Mouse (Mus musculus) forebrain, embryonic 13.5 days (tissue): ENCODE measurements at regions not wholly inside any gene's neighbourhood (a gene's known extent, or its start where the extent isn't known, plus 50 kb on each side); places are given as distances from the start of the nearest gene placed in this dataset.

Experiments used
- ATAC-seq: fragments of 200-750 bp; cut with Nextera tagmentation; 2 replicates; pipeline ENCODE4 v1.8.0; 2017
- H3K27ac ChIP-seq: fragments of 300-500 bp; sonication (generic); 2 replicates; pipeline ENCODE4 v1.5.1; 2015; ENCODE audit warnings: inconsistent platforms, mild to moderate bottlenecking, moderate library complexity
- H3K27me3 ChIP-seq: fragments of 300-500 bp; sonication (generic); 2 replicates; pipeline ENCODE4 v1.6.1; 2015; ENCODE audit warnings: mild to moderate bottlenecking, inconsistent platforms
- H3K36me3 ChIP-seq: fragments of 300-500 bp; sonication (generic); 2 replicates; pipeline ENCODE4 v1.6.1; 2015; ENCODE audit warnings: mild to moderate bottlenecking, inconsistent platforms; ENCODE audit not compliant: poor library complexity, severe bottlenecking
- H3K4me1 ChIP-seq: fragments of 300-500 bp; sonication (generic); 2 replicates; pipeline ENCODE4 v1.6.1; 2015; ENCODE audit warnings: inconsistent platforms
- H3K4me2 ChIP-seq: fragments of 300-500 bp; sonication (generic); 2 replicates; pipeline ENCODE4 v1.6.1; 2015; ENCODE audit warnings: inconsistent platforms, mild to moderate bottlenecking, moderate library complexity
- H3K4me3 ChIP-seq: fragments of 300-500 bp; sonication (generic); 2 replicates; pipeline ENCODE4 v1.5.1; 2015; ENCODE audit warnings: mild to moderate bottlenecking, inconsistent platforms
- H3K9ac ChIP-seq: fragments of 300-500 bp; sonication (generic); 2 replicates; pipeline ENCODE4 v1.6.1; 2015; ENCODE audit warnings: mild to moderate bottlenecking, inconsistent platforms
- H3K9me3 ChIP-seq: fragments of 300-500 bp; sonication (generic); replicated peaks from 2 replicates; pipeline ENCODE4 v1.6.1; 2016; ENCODE audit warnings: inconsistent platforms
- WGBS: fragments of 180-500 bp; shearing (Covaris S2); methylation state at CpG from one replicate; pipeline ENCODE4 v1.1.7; 2015; 5-methylcytosine and 5-hydroxymethylcytosine counted together

DNA sequence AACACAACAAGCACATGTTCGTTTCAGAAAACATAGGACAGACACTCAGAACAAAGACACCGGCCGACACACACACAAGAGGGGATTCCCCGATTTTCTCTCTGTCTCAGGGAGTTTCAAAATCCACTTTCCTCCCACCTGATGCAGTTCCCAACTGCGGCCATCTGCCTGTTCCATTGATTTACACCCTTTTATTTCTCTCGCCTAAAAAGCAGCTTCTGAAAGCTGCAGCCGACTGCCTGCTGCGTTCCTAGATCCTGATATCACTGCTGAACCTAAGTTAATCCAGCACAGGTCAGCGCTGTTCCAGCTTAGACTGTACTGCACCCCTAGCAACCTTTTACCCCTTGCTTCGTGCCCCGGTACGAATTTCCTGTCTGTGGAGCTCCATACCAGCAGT, 237.0 kb downstream of the Impad1 start:
- H3K4me1 ChIP-seq = no peaks in the 10 kb centered on the region
- H3K9ac ChIP-seq = no peak overlapping the region
- 71% methylated on average over 12 of the region's 12 CpGs for WGBS
- no peak overlapping the region for H3K4me2 ChIP-seq
- no peaks in the 10 kb centered on the region for H3K9me3 ChIP-seq
- ATAC-seq = no peak
- no peak overlapping the region for H3K4me3 ChIP-seq
- no peak overlapping the region for H3K27ac ChIP-seq
- H3K36me3 ChIP-seq = no peaks in the 10 kb centered on the region
- no peaks in the 10 kb centered on the region for H3K27me3 ChIP-seq

DNA sequence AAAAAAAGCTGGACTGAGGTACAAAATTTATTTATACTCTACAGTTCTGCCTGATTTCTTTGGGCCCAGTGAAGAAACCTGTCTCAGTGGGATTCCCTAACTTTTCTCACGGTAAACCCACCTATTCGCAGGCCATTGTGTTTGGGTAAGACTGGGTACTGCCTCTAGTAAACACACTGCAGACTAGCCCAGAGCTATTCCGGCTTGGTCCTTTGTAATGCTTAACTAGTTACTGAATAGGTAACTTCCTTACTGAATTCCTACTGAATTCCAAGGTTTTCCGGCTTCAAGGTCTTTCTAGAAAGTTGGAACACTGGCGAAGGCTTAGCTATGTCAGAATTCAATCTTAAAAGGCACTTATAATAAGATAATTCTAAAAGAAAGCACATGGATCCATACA, 242.9 kb downstream of the Impad1 start:
- Histone ChIP-seq H3K9me3 (no peaks in the 10 kb centered on the region), H3K4me1 (no peaks in the 10 kb centered on the region), H3K9ac (no peak overlapping the region), H3K36me3 (no peaks in the 10 kb centered on the region), H3K27ac (no peak overlapping the region), H3K27me3 (no peaks in the 10 kb centered on the region), H3K4me3 (no peak overlapping the region), H3K4me2 (no peak overlapping the region)
- ATAC-seq = no peak
- 85% methylated on average over 5 of the region's 5 CpGs for WGBS

DNA sequence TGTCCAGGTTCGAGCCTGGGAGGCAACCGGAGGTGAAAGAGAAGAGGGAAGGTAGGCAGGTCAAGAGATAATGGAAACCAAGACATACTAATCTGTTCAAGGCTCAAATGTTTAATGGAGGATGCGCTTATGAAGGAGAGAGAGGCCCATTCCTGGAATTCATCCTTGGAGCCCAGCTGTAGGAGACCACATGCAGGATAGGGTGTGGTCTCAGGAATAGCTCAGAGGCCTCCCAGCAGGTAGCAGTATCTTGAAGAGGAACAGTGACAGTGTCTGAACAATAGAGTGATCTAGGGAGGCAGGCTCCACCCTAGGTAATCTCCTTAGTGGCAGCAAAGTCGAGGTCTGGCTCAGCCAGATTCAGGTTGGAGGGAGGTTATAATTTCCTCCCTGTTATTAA, 243.3 kb downstream of the Impad1 start:
- Histone ChIP-seq H3K4me1 (no peaks in the 10 kb centered on the region), H3K4me2 (no peak overlapping the region)

DNA sequence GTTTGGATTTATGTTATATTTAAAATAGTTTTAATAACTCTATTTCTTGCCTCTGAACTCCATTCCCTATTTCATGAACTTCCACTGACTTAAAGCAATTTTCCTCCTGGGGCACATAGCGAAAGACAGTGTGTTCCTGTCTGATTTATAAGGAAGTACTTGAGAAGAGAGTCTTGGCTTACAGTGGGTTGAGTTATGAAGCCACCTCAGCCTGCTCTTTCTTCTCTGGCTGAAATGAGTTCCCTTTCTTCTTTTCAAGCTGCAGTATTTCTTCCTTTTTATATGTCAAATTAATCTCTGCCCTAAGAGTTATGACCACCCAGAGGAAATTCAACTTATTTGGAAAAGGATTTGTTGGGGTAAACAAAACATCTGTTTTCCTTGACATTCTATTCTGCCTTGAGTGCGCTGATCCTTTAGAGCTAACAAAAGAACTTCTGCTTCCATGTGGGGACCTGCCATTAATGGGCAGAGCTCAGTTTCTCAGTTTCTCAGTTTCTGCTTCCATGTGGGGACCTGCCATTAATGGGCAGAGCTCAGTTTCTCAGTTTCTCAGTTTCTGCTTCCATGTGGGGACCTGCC, 255.9 kb downstream of the Impad1 start:
- Histone ChIP-seq H3K9me3 (no peaks in the 10 kb centered on the region), H3K9ac (no peak overlapping the region), H3K27me3 (no peaks in the 10 kb centered on the region), H3K4me1 (no peaks in the 10 kb centered on the region), H3K4me2 (no peak overlapping the region), H3K4me3 (no peak overlapping the region), H3K36me3 (no peaks in the 10 kb centered on the region), H3K27ac (no peak overlapping the region)
- 75% methylated on average over 2 of the region's 2 CpGs for WGBS
- no peak for ATAC-seq

More for the DNA sequence above, 243.3 kb downstream of the Impad1 start:
- 76% methylated on average over 4 of the region's 4 CpGs for WGBS
- H3K27ac ChIP-seq = no peak overlapping the region
- no peaks in the 10 kb centered on the region for H3K27me3 ChIP-seq
- H3K9ac ChIP-seq = no peak overlapping the region
- H3K4me3 ChIP-seq = no peak overlapping the region
- no peaks in the 10 kb centered on the region for H3K9me3 ChIP-seq
- no peak for ATAC-seq
- no peaks in the 10 kb centered on the region for H3K36me3 ChIP-seq

DNA sequence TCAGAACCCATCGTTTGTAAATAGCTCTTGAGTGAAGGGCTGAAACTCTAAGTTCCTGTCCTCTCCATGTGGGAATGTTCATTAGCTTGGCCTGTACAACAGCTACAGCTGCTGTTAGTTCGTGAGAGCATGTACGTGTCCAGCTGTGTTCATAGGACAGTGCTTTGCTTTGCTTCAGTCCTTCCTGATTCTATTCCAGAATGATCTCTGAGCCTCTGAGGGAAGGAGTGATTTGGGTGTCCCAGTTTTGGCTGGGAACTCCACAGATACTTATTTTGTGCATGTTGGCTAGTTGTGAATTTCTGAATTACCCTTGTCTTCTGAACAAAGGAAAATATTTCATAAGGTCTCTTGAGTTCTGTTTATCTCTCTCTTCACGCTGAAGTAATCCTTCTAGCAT, 261.0 kb downstream of the Impad1 start:
- H3K4me3 ChIP-seq = no peak overlapping the region
- no peaks in the 10 kb centered on the region for H3K4me1 ChIP-seq
- ATAC-seq = no peak
- no peak overlapping the region for H3K4me2 ChIP-seq
- H3K36me3 ChIP-seq = no peaks in the 10 kb centered on the region
- 89% methylated on average over 4 of the region's 4 CpGs for WGBS
- no peak overlapping the region for H3K27ac ChIP-seq
- H3K9me3 ChIP-seq = no peaks in the 10 kb centered on the region
- H3K27me3 ChIP-seq = no peaks in the 10 kb centered on the region
- H3K9ac ChIP-seq = no peak overlapping the region

DNA sequence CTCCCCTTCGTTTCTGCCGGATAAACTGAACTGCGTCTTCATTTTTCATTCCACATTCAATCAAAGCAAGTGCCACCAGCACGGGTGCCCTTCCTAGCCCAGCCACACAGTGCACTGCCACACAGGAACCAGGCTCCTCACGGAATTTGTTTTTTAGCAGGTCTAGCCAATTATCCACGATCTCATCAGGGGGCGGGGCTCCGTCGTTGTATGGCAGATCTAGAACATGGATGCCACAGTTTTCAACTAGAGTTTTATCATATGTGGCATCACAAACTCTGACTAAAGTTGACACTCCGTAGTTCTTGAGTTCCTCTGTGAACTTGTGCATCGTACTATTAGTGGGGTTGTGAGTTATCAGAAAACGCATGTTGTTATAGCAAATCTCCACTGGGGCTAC, 264.8 kb downstream of the Impad1 start:
- no peak overlapping the region for H3K9ac ChIP-seq
- no peak overlapping the region for H3K4me3 ChIP-seq
- H3K27me3 ChIP-seq = no peaks in the 10 kb centered on the region
- WGBS = 90% methylated on average over 12 of the region's 12 CpGs
- no peaks in the 10 kb centered on the region for H3K4me1 ChIP-seq
- H3K36me3 ChIP-seq = no peaks in the 10 kb centered on the region
- ATAC-seq = no peak
- H3K27ac ChIP-seq = no peak overlapping the region
- H3K9me3 ChIP-seq = no peaks in the 10 kb centered on the region
- no peak overlapping the region for H3K4me2 ChIP-seq

GRCm38 (mm10) chr4:4521757-4522156, 271.4 kb downstream of the Impad1 start:
- 85% methylated on average over 2 of the region's 2 CpGs for WGBS
- Histone ChIP-seq H3K4me2 (no peak overlapping the region), H3K9me3 (no peaks in the 10 kb centered on the region)

DNA sequence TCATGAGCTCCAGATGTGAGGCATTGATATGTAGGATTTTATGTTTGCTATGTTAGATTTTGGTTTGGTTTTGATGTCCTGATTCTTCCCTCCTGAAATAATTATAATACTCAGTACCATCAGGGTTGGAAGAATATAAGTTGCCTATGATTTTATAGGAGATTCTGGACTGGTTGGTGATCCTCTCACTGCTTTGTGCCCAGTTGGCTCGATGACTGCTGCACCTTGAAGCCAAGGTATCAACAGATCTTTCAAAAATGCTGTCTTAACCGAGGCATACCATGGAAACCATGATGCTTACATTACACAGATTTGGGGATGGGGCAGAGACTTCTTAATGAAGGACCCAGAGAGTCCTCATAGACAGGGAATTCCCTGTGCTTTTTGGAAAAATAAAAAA, 274.4 kb downstream of the Impad1 start:
- 80% methylated on average over 2 of the region's 2 CpGs for WGBS
- no peaks in the 10 kb centered on the region for H3K4me1 ChIP-seq

More at GRCm38 (mm10) chr4:4521757-4522156, 271.4 kb downstream of the Impad1 start:
- ATAC-seq = no peak
- H3K9ac ChIP-seq = no peak overlapping the region
- no peaks in the 10 kb centered on the region for H3K36me3 ChIP-seq
- no peaks in the 10 kb centered on the region for H3K27me3 ChIP-seq
- H3K27ac ChIP-seq = no peak overlapping the region
- H3K4me3 ChIP-seq = no peak overlapping the region
- no peaks in the 10 kb centered on the region for H3K4me1 ChIP-seq

GRCm38 (mm10) chr4:4513351-4513750, 279.8 kb downstream of the Impad1 start:
- Histone ChIP-seq H3K36me3 (no peaks in the 10 kb centered on the region), H3K4me3 (no peak overlapping the region), H3K4me1 (no peaks in the 10 kb centered on the region), H3K9ac (no peak overlapping the region), H3K9me3 (no peaks in the 10 kb centered on the region), H3K27ac (no peak overlapping the region), H3K27me3 (no peaks in the 10 kb centered on the region), H3K4me2 (no peak overlapping the region)
- ATAC-seq = no peak

More for the DNA sequence above, 274.4 kb downstream of the Impad1 start:
- H3K9ac ChIP-seq = no peak overlapping the region
- no peaks in the 10 kb centered on the region for H3K36me3 ChIP-seq
- no peak for ATAC-seq
- H3K9me3 ChIP-seq = no peaks in the 10 kb centered on the region
- no peak overlapping the region for H3K4me2 ChIP-seq
- H3K4me3 ChIP-seq = no peak overlapping the region
- no peak overlapping the region for H3K27ac ChIP-seq
- no peaks in the 10 kb centered on the region for H3K27me3 ChIP-seq

GRCm38 (mm10) chr4:4510180-4510920, 282.8 kb downstream of the Impad1 start:
- H3K36me3 ChIP-seq = no peaks in the 10 kb centered on the region
- H3K4me1 ChIP-seq = no peaks in the 10 kb centered on the region
- ATAC-seq = no peak
- H3K9me3 ChIP-seq = no peaks in the 10 kb centered on the region
- H3K27me3 ChIP-seq = no peaks in the 10 kb centered on the region
- no peak overlapping the region for H3K4me3 ChIP-seq
- H3K9ac ChIP-seq = no peak overlapping the region
- no peak overlapping the region for H3K4me2 ChIP-seq
- 75% methylated on average over 2 of the region's 2 CpGs for WGBS
- no peak overlapping the region for H3K27ac ChIP-seq

GRCm38 (mm10) chr4:4509296-4509695, 283.9 kb downstream of the Impad1 start:
- Histone ChIP-seq H3K27ac (no peak overlapping the region), H3K27me3 (no peaks in the 10 kb centered on the region), H3K9ac (no peak overlapping the region), H3K4me3 (no peak overlapping the region), H3K4me1 (no peaks in the 10 kb centered on the region), H3K4me2 (no peak overlapping the region), H3K9me3 (no peaks in the 10 kb centered on the region), H3K36me3 (no peaks in the 10 kb centered on the region)
- ATAC-seq = no peak
- WGBS = 88% methylated on average over 3 of the region's 3 CpGs

DNA sequence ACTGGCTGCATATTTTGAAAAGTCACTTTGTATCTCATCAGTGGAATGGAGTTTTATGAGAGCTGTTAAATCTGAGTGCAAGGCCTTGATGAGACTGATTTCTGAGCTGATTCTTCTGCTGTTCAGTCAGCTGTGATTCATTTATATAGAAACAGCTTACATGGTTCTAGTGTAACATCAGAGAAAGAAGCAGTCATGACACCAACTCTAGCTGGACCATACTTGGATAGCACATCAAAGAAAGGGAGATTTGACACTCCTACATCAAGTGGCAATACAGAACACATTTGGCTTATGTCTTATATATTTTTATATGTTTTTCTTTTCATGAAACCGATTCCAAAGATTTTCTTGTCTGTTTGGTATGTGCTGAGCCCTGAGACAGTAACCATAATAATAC, 296.0 kb downstream of the Impad1 start:
- H3K36me3 ChIP-seq = no peaks in the 10 kb centered on the region
- WGBS = 92% methylated on average over 1 of the region's 1 CpGs
- no peak for ATAC-seq
- no peak overlapping the region for H3K4me2 ChIP-seq
- H3K9me3 ChIP-seq = no peaks in the 10 kb centered on the region
- no peaks in the 10 kb centered on the region for H3K4me1 ChIP-seq
- no peak overlapping the region for H3K9ac ChIP-seq
- H3K27ac ChIP-seq = no peak overlapping the region
- H3K4me3 ChIP-seq = no peak overlapping the region
- no peaks in the 10 kb centered on the region for H3K27me3 ChIP-seq

DNA sequence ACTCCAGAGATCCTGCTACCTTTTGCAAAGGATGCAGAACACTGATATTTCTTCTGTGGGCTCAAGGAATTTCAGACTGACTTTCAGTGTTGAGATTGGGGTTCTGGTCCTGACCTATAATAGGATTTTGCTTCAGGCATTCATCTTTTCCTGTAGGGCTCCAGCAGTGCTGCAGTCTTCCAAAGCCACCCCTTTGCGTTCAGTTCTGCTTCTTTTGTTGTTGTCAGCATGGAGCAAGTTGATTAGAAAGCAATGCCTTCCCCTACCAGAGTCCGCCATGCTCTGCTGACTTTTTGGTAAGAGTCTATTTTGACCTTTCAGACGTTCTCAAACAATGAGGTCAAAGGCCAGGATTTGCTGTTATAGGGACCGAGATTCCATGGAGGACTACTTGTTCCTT, 297.0 kb downstream of the Impad1 start:
- no peaks in the 10 kb centered on the region for H3K27me3 ChIP-seq
- no peak overlapping the region for H3K4me2 ChIP-seq
- H3K36me3 ChIP-seq = no peaks in the 10 kb centered on the region
- WGBS = 4% methylated on average over 4 of the region's 4 CpGs
- H3K9me3 ChIP-seq = no peaks in the 10 kb centered on the region
- H3K4me3 ChIP-seq = no peak overlapping the region
- ATAC-seq = no peak
- H3K4me1 ChIP-seq = no peaks in the 10 kb centered on the region
- H3K9ac ChIP-seq = no peak overlapping the region
- H3K27ac ChIP-seq = no peak overlapping the region
